Mouse (Mus musculus) embryonic fibroblast, embryonic 13.5 days (primary cell): ENCODE measurements around the gene Foxc1. TPM values are rescaled to one million over a fixed set of nuclear protein-coding genes. Genes with fewer than 3 reads are reported as not detected.

Source experiments
- H3K27ac ChIP-seq: 2 replicates; pipeline ENCODE4 v1.5.1; 2012; ENCODE audit warnings: low read length, control low read depth, inconsistent platforms; ENCODE audit not compliant: insufficient read depth
- H3K4me1 ChIP-seq: 2 replicates; pipeline ENCODE4 v1.6.1; 2011; ENCODE audit warnings: low read length; ENCODE audit not compliant: control insufficient read depth, insufficient read depth
- H3K4me3 ChIP-seq: 2 replicates; pipeline ENCODE4 v1.5.1; 2011; ENCODE audit warnings: mild to moderate bottlenecking, control low read depth, low read length; ENCODE audit not compliant: insufficient read depth
- CTCF ChIP-seq: IDR thresholded peaks from 2 replicates; pipeline ENCODE4 v1.5.1; 2011; ENCODE audit warnings: mild to moderate bottlenecking, control low read depth, low read length, moderate library complexity, borderline replicate concordance; ENCODE audit not compliant: insufficient read depth
- POLR2A ChIP-seq: IDR thresholded peaks from 2 replicates; pipeline ENCODE4 v1.6.1; 2011; ENCODE audit warnings: low read depth, mild to moderate bottlenecking, control low read depth, low read length, moderate library complexity
- polyA plus RNA-seq: library from polyadenylated mRNA; stranded (reverse); fragments of >200 nt; gene quantifications from 2 replicates; pipeline ENCODE4 v1.2.4, GENCODE M21; 2011; ENCODE audit warnings: low read depth; ENCODE audit not compliant: missing spikeins, insufficient read length

Foxc1 gene
- polyA plus RNA-seq, 1 experiment: 19.7 TPM

DNA sequence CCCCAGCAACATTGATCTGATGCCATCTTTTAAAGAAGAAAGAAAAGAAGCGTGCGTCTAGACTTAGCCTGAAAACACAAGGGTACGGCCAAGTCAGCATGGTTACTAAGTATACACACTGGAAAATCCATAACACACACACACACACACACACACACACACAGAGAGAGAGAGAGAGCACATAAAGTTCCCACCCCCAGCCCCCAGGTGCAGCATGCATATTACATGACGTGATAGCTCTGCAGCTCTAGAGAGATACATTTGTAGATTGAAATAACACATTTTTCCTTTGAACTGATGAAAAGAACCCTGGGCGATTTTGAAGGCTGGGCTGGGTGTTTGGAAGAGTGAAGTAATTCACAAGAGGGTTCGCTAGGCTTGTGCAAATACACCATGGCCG is 21.7 kb upstream of the Foxc1 start:
- H3K27ac ChIP-seq: no peak overlapping the region
- H3K4me3 ChIP-seq: no peak overlapping the region
- no peaks in the 10 kb centered on the region for H3K4me1 ChIP-seq
- TF ChIP-seq CTCF: no peak
- TF ChIP-seq POLR2A: no peak

DNA sequence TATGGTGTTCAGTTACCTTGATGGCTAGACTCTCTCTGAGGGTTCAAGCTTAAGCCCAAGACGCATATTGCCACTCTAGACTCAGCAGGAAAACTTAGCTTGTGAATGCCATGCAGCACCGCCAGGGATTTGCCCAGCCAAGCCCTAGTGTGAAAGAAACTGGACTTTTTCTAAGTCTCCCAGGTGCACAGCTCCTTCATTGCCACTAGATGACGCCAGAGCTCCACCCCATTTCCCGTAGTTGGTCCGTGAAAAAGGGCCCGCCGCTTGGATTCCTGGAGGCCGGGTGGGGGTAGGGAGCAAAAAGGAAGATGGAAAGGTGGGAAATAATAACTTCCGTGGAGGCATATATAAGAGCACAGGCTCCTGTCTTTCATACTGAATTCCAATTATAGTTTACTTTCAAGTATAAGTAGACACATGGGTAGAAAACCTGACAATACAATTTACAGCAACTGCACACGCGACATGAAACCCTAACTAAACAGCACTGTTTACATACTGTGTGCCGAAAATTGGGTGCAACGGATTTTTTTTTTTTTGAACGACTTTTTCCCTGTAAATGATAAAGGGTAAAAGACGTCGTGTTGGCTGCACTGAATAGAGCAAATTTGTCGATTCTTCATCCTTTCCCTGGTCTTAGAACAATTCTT is 13.8 kb upstream of the Foxc1 start:
- Histone ChIP-seq H3K27ac (no peak overlapping the region), H3K4me1 (no peaks in the 10 kb centered on the region), H3K4me3 (no peak overlapping the region)
- TF ChIP-seq CTCF: peak; percentile 76
- TF ChIP-seq POLR2A: no peak

DNA sequence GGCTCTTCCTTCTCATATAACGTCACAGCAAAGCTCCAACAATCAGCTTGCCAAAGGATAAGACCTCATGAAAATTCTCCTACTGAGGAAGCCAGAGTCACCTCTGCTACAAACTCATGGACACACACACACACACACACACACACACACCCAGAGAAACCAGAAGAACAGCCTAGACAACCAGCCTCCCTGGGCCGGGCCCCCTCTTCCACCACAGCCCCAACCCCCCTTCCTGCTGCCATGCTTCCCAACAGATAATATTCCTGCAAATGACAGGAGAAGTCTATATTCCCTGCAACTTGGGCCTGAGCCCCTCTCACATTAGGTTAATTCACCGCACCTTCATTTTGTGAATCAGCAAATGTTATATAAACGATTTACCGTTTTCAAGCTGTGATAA is 13.3 kb upstream of the Foxc1 start:
- no peak overlapping the region for H3K4me3 ChIP-seq
- no peak for TF ChIP-seq POLR2A
- no peak for TF ChIP-seq CTCF
- no peak overlapping the region for H3K27ac ChIP-seq
- no peaks in the 10 kb centered on the region for H3K4me1 ChIP-seq

DNA sequence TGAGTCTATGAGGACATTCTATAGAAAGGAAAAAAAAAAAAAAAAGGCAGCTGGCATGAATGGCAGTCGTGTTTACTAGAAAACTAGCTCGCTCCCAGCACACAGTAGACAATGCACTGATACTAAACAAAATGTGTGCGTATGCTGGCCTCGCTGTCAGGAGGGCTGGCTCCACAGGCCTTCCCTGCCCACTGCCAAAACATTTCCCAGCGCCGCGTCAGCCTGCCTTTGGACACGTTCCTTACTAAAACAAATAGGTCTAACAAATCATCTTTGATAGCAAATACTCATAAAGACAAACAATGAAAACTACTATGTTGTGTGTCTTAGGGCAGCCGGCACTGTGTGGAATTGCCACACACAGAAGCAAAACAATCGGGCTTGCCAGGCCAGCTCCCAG is 9.1 kb upstream of the Foxc1 start:
- H3K4me3 ChIP-seq: no peak overlapping the region
- H3K27ac ChIP-seq: no peak overlapping the region
- no peaks in the 10 kb centered on the region for H3K4me1 ChIP-seq
- TF ChIP-seq CTCF (no peak), POLR2A (no peak)

DNA sequence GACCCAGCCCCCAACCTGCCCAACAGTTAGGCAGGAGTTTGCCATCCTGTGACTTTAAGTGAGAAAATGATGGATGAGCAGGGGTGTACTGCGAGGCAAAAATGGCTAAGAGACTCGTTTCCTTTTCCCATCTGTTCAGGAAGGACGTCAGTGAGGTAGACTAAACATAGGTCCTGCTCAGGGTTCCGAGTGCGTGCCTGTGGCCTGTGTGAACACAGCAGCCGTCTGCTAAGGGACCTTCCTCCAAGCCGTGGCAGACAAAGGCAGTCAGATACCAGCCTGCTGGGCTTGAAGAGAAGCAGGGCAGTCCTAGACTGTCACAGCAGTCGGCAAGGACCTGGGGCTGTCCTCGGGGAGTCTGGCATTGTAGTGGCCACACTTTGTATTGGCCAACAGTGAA is 8.4 kb upstream of the Foxc1 start:
- TF ChIP-seq CTCF (no peak), POLR2A (no peak)
- Histone ChIP-seq H3K4me1 (no peaks in the 10 kb centered on the region), H3K27ac (no peak overlapping the region), H3K4me3 (no peak overlapping the region)

DNA sequence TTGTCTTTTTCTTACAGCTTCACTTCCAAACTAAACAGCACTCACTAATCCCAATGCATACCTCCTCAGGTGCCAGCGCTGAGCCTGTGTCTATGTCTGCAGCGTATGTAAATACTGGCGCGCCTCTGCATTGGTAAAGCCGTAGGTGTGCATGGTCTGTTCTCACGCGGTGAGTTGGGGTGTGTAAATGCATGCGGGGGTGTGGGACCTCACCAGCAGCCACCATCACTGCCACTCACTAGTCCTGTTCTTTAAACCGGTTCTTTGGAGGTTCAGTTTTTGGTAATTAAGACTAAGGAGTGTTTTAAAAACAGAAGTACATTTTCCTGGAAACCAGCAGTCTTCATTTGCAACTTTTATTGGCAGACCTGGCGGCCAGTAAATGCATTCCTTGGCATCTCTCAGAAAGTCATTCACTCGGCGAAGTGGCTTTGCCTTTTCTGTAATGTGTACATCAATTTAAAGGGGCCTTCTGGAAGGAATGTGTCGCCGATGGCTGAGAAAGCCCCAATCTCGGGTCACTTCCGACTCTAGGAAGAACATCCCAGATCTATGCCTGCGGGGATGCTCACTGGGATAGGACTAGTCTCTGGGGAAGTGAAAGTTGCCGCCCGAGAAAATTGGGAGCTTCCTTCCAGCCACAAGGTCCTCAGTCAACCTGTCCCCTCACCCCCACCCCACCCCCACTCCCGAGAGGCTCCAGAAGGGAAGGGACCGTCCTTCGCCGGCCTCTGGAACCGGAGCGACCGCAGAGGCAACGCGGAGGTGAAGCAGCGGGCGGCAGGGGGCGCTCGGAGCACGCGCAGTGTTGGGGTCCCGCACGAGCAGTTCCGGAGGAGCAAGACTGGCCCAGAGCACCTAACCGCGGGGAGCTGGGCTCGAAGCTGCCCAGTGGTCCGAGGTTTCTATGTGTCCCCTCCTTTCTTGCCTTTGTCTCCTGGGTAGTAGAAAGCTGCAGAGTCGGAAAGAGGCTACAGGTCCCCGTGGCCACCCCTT is 5.6 kb upstream of the Foxc1 start:
- Histone ChIP-seq H3K4me3 (peak overlapping the region; percentile 18), H3K27ac (no peak overlapping the region), H3K4me1 (no peaks in the 10 kb centered on the region)
- TF ChIP-seq CTCF (peak; percentile 88), POLR2A (no peak)

DNA sequence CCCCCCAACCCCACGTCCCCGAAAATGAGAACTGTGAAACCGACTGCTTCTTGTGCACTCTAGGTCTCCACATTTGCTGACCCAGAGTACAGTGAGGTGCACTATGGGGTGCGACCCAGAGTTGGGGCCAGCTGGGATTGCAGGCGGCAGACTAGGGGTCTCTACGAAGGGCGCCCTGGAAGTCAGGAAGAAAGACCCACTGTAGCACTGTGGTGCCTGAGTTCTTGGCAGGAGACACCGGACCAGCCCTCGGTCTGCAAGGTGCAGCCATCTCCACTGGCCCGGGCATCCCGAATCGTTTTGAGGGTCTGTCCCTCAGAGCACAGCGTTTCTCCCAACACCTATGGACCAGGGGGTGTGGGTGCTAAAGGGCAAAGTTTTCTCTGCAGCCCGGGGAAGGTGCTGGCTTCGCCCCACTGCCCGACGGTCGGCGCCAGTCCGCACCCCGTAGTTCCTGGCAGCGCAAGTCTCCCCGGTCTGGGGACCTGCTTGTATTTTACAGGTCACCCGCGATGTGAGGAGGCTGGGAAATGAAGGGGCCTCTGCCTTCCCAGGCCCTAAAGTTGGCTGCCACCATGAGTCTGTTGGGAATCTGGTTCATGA is 4.6 kb upstream of the Foxc1 start:
- Histone ChIP-seq H3K4me3 (peak overlapping the region; percentile 18; the same call in 1 of the 2 replicates), H3K27ac (no peak overlapping the region), H3K4me1 (no peaks in the 10 kb centered on the region)
- TF ChIP-seq CTCF (no peak), POLR2A (no peak)

DNA sequence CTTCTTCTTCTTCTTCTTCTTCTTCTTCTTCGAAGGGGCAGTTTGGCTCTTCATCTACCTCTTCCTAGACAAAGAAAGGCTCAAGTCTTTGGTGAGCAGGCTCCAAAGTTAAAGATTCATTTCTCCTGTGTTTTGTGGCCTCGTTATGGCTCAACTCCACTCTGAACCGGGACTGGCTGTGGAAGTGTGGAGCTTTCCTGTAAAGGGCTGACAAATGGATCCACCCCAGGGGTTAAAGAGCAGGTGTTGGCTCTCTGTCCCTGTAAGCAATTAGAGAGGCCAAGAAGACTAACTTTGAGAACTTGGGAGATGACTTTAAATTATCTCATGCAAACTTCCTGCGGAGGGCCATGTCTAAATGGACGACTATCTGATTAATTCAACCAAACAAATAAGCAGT is 4.0 kb upstream of the Foxc1 start:
- Histone ChIP-seq H3K4me3 (no peak overlapping the region), H3K27ac (no peak overlapping the region), H3K4me1 (no peaks in the 10 kb centered on the region)
- no peak for TF ChIP-seq CTCF
- no peak for TF ChIP-seq POLR2A

DNA sequence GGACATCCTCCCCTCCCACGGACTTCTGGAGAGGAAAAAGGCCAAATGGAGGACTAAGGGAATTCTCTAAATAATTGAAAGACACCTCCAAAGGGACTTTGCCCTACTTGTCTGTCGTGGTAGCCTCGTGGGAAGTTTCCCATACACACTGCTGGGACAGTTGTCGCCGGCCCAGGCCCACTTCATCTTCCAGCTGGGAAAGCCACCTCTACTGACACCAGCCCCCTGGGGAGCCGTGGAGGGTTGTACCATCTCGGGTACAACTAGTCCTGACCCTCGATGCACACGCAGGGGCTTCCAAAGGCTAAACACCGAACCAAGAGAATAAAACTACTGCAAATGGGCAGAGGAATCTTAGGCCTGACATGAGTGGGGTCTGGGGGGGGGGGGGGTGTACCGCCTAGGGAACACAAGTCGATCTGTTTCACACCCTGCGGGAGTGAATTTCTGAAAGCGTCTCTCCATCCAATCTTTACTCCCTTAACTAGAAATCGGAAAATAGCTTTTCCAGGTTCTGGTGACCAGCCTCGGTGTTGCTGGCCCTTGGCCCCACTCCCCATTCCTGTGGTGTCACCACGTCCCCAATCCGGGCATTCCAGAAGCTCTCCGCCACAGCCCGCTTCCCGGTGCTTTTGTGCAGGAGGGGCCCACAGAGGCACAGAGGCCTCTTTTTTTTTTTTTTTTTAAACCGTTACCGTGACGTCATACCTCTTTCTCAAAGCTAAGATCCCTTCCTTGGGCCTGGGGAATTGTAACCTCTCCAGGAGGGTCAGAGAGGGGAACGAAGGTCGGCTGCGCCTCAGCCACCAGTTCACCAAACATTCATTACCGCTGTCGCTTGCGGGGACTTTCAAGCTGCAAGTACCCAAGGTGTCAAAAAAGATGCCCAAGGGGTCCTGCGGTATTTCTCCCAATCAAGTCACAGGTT is 3.0 kb upstream of the Foxc1 start:
- Histone ChIP-seq H3K4me3 (peak overlapping the region; percentile 2; the same call in 1 of the 2 replicates), H3K4me1 (no peaks in the 10 kb centered on the region), H3K27ac (peak overlapping the region; percentile 55; the same call in 1 of the 2 replicates)
- TF ChIP-seq CTCF (no peak), POLR2A (no peak)
